Mouse (Mus musculus) neutrophil, adult 5-6 weeks (primary cell): ENCODE data around the gene Hsf4. TPM values are rescaled to one million over a fixed set of nuclear protein-coding genes. Genes with fewer than 3 reads are reported as not detected.

ENCODE experiments used
- ATAC-seq: fragments of 151-379, 151-347 bp; 2 replicates; pipeline ENCODE4 v1.8.0; 2017; ENCODE audit warnings: mild to moderate bottlenecking, moderate TSS enrichment; ENCODE audit not compliant: insufficient number of reproducible peaks, poor library complexity, low FRiP score, severe bottlenecking; ENCODE audit errors: extremely low read depth
- total RNA-seq: library from RNA; stranded (forward); fragments of 200-1000 nt; gene quantifications from 2 replicates; pipeline ENCODE4 v1.2.3, GENCODE M21; 2017

Hsf4 gene
- total RNA-seq, 1 experiment from 2014 or later, result not detected

- ATAC-seq, result no peak
These were observed 26.4 kb downstream of the Hsf4 start, which contains the start of gene Exoc3l for GRCm38 (mm10) chr8:105295895-105296573. TSS of gene Exoc3l (minus strand) at chr8:105296101.

DNA sequence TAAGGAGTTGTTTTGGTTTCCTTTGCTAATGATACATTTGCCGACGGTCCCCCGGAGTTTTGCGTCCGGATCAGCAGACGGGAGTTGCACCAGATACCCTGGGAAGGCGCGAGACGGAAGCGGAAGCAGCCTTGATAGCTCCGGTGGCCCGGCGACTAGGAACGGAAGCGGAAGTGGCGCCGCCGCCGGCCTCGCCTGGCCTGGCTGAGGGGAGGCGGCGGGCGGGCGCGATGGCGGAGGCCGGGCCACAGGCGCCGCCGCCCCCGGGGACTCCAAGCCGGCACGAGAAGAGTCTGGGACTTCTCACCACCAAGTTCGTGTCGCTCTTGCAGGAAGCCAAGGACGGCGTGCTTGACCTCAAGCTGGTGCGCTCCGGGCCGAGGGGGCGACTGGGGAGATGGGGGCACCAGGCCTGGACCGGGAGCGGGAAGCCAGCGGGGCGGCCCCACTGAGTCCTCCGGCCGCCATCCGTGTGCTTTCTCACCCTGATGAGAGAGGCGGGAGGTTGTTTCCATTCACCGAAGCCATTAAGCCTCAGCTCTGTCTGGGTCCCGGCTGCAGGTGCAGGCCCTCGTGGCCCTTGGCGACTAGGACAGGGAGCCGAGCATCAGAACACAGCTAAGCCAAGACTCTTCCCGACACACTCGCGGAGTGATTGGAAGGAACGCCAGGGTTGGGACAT lies 28.1 kb downstream of the Hsf4 start, which contains the start of gene E2f4:
TSS of gene E2f4 (plus strand) at position 153 of the 682 bp plus-strand sequence.
- peak; percentile 86 for ATAC-seq

DNA sequence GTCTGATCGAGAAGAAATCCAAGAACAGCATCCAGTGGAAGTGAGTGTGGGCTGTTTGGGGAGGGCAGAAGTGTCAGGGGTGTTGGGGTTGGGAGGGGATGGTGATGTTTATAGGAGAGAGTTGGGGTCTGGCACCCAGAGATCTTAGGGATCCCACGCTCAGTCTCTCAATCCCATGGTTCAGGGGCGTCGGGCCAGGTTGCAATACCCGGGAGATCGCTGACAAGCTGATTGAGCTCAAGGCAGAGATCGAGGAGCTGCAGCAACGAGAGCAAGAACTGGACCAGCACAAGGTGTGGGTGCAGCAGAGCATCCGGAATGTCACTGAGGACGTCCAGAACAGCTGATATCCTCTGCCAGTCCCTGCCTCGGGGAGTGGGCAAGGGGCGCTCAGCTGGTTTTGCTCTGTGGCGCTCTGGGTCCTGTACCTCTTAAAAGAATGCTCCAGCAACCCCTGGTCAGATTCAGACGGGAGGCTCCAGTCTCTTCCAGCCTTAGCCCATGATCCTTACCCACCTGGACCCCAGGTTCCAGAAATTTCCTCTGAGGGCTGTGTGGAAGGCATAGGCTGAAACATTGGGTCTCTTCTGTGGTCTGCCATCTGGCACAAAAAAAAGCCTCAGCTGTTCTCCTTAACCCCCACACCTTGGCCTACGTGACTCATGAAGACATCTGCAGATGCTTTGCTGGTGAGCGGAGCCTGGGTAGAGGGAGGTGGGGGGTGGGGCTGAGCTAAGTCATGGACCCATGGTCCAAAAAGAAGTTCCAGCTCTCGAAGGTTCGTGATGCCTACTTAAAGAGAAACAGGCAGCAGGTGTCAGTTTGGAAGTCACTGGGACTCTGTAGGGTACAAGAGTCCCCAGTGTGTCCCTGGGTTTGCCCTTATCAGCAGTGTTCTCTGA lies 29.0 kb downstream of the Hsf4 start:
- no peak for ATAC-seq

DNA sequence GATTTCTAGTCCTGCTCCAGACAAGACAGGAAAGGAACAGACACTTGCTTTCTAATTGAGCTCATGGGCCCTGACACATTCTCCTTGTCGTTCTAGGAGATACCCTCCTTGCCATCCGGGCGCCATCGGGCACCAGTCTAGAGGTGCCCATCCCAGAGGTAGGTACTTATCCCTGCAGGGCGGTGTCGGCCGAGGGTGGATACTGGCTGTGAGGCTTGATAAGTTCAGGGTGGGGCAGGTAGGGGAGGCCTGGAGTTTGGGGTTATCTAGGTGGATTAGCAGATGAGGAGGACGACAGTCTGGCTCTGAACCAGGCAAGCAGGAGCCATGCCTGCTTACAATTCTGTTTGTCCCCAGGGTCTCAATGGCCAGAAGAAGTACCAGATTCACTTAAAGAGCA lies 30.4 kb downstream of the Hsf4 start:
- ATAC-seq, result no peak

GRCm38 (mm10) chr8:105303396-105303795 lies 33.8 kb downstream of the Hsf4 start:
- no peak for ATAC-seq

- no peak for ATAC-seq
These were observed 34.3 kb downstream of the Hsf4 start for GRCm38 (mm10) chr8:105303874-105304273.

- no peak for ATAC-seq
These were observed 35.0 kb downstream of the Hsf4 start for GRCm38 (mm10) chr8:105304325-105305210.

DNA sequence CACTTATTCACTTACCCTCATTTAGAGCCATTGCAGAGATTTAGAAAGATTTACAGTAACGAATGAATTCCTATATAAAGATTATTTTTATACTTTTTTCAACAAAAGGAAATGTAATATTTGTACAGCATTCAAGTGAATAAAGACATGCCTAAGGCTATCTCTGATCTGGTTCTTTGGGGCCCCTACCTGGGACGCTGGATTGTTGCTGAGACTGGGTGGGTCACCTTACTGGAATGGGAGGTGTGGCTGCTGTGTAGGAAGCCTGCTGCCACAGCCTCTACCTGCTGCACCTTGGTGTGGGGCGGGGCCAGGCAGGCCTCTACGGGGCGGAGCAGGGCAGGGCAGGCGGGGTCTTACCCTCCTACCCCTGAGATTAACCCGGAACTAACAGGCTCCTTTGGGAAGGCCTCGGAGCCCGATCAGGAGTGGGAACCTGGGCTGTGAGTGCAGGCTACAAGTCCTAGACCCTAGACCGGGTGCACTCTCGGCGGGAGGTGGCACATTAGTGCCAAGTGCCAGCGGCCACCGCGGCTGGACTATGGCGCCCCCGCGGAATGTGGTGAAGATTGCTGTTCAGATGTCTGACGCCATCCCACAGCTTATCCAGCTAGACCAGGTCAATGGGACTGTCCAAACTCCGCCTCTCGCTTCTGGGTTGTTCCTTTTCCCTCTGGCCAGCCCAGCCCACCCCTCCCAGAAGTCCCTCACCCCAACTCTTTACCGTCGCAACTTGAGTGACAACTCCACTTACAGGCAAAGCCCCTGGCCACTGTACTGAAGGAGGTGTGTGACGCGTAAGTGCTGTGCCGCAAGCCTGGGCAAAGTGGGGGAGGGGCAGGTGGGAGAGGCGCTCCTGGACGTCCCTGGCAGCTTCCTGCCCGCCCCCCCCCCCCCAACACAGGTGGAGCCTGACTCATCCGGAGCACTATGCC lies 35.9 kb downstream of the Hsf4 start, which contains the start of gene Elmo3:
TSS of gene Elmo3 (plus strand) at position 391 of the 935 bp plus-strand sequence.
- no peak for ATAC-seq

- ATAC-seq, result no peak
These were observed 36.6 kb downstream of the Hsf4 start for GRCm38 (mm10) chr8:105306146-105306691.

GRCm38 (mm10) chr8:105307670-105308069 lies 38.1 kb downstream of the Hsf4 start:
- no peak for ATAC-seq

- ATAC-seq, result no peak
These were observed 38.8 kb downstream of the Hsf4 start for GRCm38 (mm10) chr8:105308428-105308827.

DNA sequence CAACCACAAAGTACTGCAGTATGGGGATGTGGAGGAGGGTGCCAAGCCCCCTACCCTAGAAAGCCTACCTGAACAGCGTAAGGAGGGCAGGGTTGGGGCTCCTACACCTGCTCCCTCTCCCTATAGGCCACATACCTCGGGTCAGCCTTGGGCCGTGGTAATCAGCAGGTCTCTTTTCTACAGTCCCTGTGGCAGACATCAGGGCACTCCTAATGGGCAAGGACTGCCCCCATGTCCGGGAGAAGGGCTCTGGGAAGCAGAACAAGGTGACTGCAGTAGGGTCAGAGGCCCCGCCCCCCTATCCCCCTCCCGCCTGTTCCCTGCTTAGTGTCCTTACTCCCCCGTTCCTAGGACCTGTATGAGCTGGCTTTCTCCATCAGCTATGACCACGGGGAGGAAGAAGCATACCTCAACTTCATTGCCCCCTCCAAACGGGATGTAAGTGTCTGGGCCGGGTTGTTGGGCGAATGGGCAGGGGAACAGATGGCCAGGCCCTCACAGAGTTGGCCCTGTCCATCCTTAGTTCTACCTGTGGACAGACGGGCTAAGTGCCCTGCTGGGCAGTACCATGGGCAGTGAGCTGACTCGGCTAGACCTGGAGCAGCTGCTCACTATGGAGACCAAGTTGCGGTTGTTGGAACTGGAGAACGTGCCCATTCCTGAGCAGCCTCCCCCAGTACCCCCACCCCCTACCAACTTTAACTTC lies 39.7 kb downstream of the Hsf4 start:
- ATAC-seq, result no peak

DNA sequence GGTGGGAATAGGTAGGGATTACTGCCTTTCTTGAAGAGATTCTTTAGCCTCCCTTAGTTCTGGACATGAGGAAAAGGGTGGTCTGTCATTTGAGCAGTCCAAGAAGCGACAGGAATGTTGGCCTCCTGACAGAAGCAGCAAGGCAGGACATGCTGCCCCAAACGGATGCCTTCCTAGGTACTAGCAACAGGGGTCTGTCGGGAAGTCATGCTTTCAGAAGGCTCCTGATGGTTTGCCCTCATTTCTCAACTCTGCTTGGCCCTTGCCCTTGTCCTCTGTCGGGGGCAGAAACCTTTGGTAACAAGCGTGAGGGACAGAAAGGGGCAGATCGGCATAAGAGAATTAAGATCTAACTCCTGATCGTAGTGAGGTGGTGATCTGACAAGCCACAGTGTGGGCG lies 40.5 kb downstream of the Hsf4 start:
- ATAC-seq, result no peak

- ATAC-seq, result no peak
These were observed 42.1 kb downstream of the Hsf4 start for GRCm38 (mm10) chr8:105311718-105312117.

- no peak for ATAC-seq
These were observed 43.4 kb downstream of the Hsf4 start for GRCm38 (mm10) chr8:105312891-105313481.
